Mouse (Mus musculus) cortical plate, adult 2 months (tissue): ENCODE measurements around the gene Hist1h2be. TPM values are rescaled to one million over a fixed set of nuclear protein-coding genes. Genes with fewer than 3 reads are reported as not detected.
A peak's percentile ranks its signal among the peaks of the same experiment; 100 is the strongest.
"Not testable (repeated sequence)": the region's sequence is repeated elsewhere in the genome, so short reads cannot be mapped to it uniquely, and the experiment has no call there.

Source experiments
- H3K27ac ChIP-seq: fragments of 200-500 bp; 2 replicates; pipeline ENCODE4 v1.5.1; 2012; ENCODE audit warnings: low read length, control low read depth, inconsistent platforms; ENCODE audit not compliant: insufficient read depth
- H3K4me1 ChIP-seq: fragments of 200-500 bp; 2 replicates; pipeline ENCODE4 v1.6.1; 2011; ENCODE audit warnings: low read length; ENCODE audit not compliant: control insufficient read depth, insufficient read depth
- H3K4me3 ChIP-seq: fragments of 200-500 bp; 2 replicates; pipeline ENCODE4 v1.5.1; 2011; ENCODE audit warnings: mild to moderate bottlenecking, low read length, control low read depth; ENCODE audit not compliant: insufficient read depth
- CTCF ChIP-seq: fragments of 200-500 bp; IDR thresholded peaks from 2 replicates; pipeline ENCODE4 v1.5.1; 2011; ENCODE audit warnings: mild to moderate bottlenecking, control low read depth, low read length; ENCODE audit not compliant: insufficient read depth; ENCODE audit errors: extremely low read depth
- POLR2A ChIP-seq: fragments of 200-500 bp; IDR thresholded peaks from 2 replicates; pipeline ENCODE4 v1.6.1; 2011; ENCODE audit warnings: mild to moderate bottlenecking, low read length, control low read depth; ENCODE audit not compliant: insufficient read depth; ENCODE audit errors: extremely low read depth
- polyA plus RNA-seq: library from polyadenylated mRNA; depleted of rRNA; stranded (reverse); fragments of >200 nt; gene quantifications from 2 replicates; pipeline ENCODE4 v1.2.3, GENCODE M21; 2012

Hist1h2be gene
- polyA plus RNA-seq, 1 experiment = 4.2 TPM

GRCm38 (mm10) chr13:23577835-23578234 is 43.1 kb downstream of the Hist1h2be start:
- H3K4me3 ChIP-seq = no peak overlapping the region
- no peak overlapping the region for H3K27ac ChIP-seq
- H3K4me1 ChIP-seq = peaks cover 2% of the 10 kb centered on the region; the same call in 1 of the 2 replicates
- TF ChIP-seq CTCF (no peak), POLR2A (no peak)

- Histone ChIP-seq H3K4me1 (peaks cover 2% of the 10 kb centered on the region; the same call in 1 of the 2 replicates), H3K4me3 (no peak overlapping the region), H3K27ac (no peak overlapping the region)
- TF ChIP-seq POLR2A (no peak), CTCF (no peak)
Measured at GRCm38 (mm10) chr13:23576906-23577639, 43.9 kb downstream of the Hist1h2be start.

GRCm38 (mm10) chr13:23576351-23576881 is 44.5 kb downstream of the Hist1h2be start:
- Histone ChIP-seq H3K27ac (no peak overlapping the region), H3K4me1 (peaks cover 2% of the 10 kb centered on the region; the same call in 1 of the 2 replicates), H3K4me3 (peak overlapping the region; percentile 58; the same call in 1 of the 2 replicates)
- TF ChIP-seq CTCF (no peak), POLR2A (no peak)

DNA sequence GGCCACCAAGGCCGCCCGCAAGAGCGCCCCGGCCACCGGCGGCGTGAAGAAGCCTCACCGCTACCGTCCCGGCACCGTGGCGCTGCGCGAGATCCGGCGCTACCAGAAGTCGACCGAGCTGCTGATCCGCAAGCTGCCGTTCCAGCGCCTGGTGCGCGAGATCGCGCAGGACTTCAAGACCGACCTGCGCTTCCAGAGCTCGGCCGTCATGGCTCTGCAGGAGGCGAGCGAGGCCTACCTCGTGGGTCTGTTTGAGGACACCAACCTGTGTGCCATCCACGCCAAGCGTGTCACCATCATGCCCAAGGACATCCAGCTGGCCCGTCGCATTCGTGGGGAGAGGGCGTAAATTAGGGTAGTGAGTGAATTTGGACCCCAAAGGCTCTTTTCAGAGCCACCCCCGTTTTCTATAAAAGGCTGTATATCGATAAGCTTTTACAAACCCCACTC is 45.0 kb downstream of the Hist1h2be start:
- H3K4me3 ChIP-seq = peak overlapping the region; percentile 58
- not testable (repeated sequence) for H3K27ac ChIP-seq, H3K4me1 ChIP-seq

DNA sequence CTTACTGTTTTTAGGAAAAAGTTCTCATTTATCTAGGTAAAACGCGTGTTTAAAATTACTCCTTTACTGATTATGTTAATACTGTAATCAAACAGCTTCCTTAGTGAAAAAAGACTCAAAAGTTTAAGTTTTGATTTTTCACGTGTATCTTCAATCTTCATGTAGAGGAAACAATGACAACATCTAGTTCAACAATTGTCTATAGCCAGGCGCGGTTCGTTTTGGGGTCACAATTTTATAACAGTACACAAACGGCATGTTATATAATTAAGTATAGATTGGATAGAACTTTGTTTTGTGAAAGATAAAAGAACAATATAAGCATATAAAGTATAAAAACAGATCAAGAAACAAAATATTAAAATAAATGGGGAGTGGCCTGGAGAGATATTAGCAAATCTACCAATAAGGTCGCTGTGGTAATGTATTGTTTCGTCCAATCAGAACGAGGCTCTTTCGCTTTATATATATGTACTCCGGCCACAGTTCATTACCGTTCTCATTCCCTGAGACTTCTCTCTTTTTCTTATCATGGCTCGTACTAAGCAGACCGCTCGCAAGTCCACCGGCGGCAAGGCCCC is 45.6 kb downstream of the Hist1h2be start, which contains the start of gene Hist1h3d:
Gene Hist1h3d, plus strand, starts transcription at position 493 of the 581 bp plus-strand sequence.
- peak within 1 kb of the TSS; percentile 95 for H3K27ac ChIP-seq
- TF ChIP-seq POLR2A (peak; percentile 49; the same call in 1 of the 2 replicates), CTCF (no peak)
- peak within 1 kb of the TSS; percentile 58 for H3K4me3 ChIP-seq
- H3K4me1 ChIP-seq = peaks cover 2% of the 10 kb centered on the region; the same call in 1 of the 2 replicates

DNA sequence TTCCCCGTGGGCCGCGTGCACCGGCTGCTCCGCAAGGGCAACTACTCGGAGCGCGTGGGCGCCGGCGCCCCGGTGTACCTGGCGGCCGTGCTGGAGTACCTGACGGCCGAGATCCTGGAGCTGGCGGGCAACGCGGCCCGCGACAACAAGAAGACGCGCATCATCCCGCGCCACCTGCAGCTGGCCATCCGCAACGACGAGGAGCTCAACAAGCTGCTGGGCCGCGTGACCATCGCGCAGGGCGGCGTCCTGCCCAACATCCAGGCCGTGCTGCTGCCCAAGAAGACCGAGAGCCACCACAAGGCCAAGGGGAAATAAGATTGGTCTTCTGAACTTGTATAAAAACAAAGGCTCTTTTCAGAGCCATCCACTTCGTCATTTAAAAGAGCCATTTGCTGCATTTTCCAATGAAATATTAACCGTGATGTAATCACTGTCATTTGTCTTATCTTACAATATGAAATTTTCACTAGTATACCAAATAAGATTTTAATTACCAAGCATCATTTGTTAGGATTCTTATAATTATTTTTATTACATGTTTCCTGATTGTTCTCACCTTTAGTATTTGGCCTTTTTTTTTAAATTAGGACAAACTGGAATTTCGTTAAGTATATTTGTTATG is 46.3 kb downstream of the Hist1h2be start:
- H3K4me1 ChIP-seq, H3K4me3 ChIP-seq: not testable (repeated sequence)
- H3K27ac ChIP-seq = peak overlapping the region; percentile 95

GRCm38 (mm10) chr13:23573898-23574524 is 46.9 kb downstream of the Hist1h2be start, which contains the start of the genes Hist1h2bf and Hist1h2ad:
Gene Hist1h2bf (minus strand): TSS chr13:23574196.
Gene Hist1h2ad (plus strand): TSS chr13:23574381.
- H3K4me1 ChIP-seq = not testable (repeated sequence)
- peak within 1 kb of the TSS; percentile 32 for H3K4me3 ChIP-seq
- H3K27ac ChIP-seq = peak within 1 kb of the TSS; percentile 95

GRCm38 (mm10) chr13:23573034-23573897 is 47.7 kb downstream of the Hist1h2be start:
- not testable (repeated sequence) for H3K27ac ChIP-seq, H3K4me1 ChIP-seq
- peak overlapping the region; percentile 69; the same call in 1 of the 2 replicates for H3K4me3 ChIP-seq
